Mouse (Mus musculus) liver, embryonic 14.5 days (tissue): ENCODE measurements around the gene Stoml3.

Source experiments
- CTCF ChIP-seq: IDR thresholded peaks from 2 replicates; pipeline ENCODE4 v1.5.1; 2016; ENCODE audit warnings: antibody characterized with exemption, low read depth, control low read depth
- EP300 ChIP-seq: IDR thresholded peaks from 2 replicates; pipeline ENCODE4 v1.6.1; 2016; ENCODE audit warnings: antibody characterized with exemption, low read depth

- TF ChIP-seq CTCF = no peak
- no peak for TF ChIP-seq EP300
Observed at GRCm38 (mm10) chr3:53522794-53523193, 34.3 kb downstream of the Stoml3 start.
